ENCODE assay signal across 31 mouse cellular contexts in genomic region chr16:38769529-38769928, GRCm38 (mm10). TPM values are rescaled to one million over a fixed set of nuclear protein-coding genes. Genes with fewer than 3 reads are reported as not detected.
DNase-seq lines count a peak whose midpoint lies in the region; ATAC-seq and TF ChIP-seq lines count a peak whose summit lies in the region.
"Had no signal": no experiment of that assay in that cellular context is flagged by ENCODE, and none has a peak within 500 bp of the region (broad histone marks: within the 10 kb centered on the region; RNA-seq: fewer than 3 reads in every experiment).

No protein-coding gene starts in this region.

- no peaks in the 10 kb centered on the region; the same call in 1 of the 2 replicates for H3K36me3 ChIP-seq in liver, postnatal 0 days (replicated peaks; ENCODE audit: insufficient read depth, low read length)
- no peaks in the 10 kb centered on the region for H3K36me3 ChIP-seq in liver, embryonic 11.5 days (ENCODE audit: control insufficient read depth, insufficient read depth, low read length)

- H3K4me3 ChIP-seq in liver, postnatal 0 days (ENCODE audit: low read depth, low read length) = no peak overlapping the region
- no peak overlapping the region for H3K4me3 ChIP-seq in liver, embryonic 11.5 days (ENCODE audit: low read depth, low read length)
- H3K4me3 ChIP-seq: forebrain, embryonic 15.5 days; hindbrain, embryonic 12.5 days; hindbrain, embryonic 15.5 days had no signal

- no peaks in the 10 kb centered on the region for H3K4me1 ChIP-seq in liver, postnatal 0 days (ENCODE audit: insufficient read depth)
- H3K4me1 ChIP-seq in liver, embryonic 11.5 days (replicated peaks; ENCODE audit: control insufficient read depth, insufficient read depth, low read length) = no peaks in the 10 kb centered on the region
- H3K4me1 ChIP-seq: forebrain, embryonic 15.5 days; hindbrain, embryonic 15.5 days had no signal

- no peak for TF ChIP-seq CTCF in liver, postnatal 0 days (IDR thresholded peaks at IDR 0.05; ENCODE audit: low read depth)

- no peaks in the 10 kb centered on the region for H3K9me3 ChIP-seq in liver, postnatal 0 days (ENCODE audit: low read length)
- H3K9me3 ChIP-seq in liver, embryonic 11.5 days (ENCODE audit: control insufficient read depth, low read length) = no peaks in the 10 kb centered on the region
- H3K9me3 ChIP-seq: forebrain, embryonic 15.5 days; hindbrain, embryonic 12.5 days; hindbrain, embryonic 15.5 days had no signal

- ATAC-seq in liver, postnatal 0 days = no peak
- no peak for ATAC-seq in liver, embryonic 11.5 days (replicated peaks; ENCODE audit: low FRiP score)
- peak; percentile 46 for ATAC-seq in common myeloid progenitor, adult 5-6 weeks (replicated peaks; ENCODE audit: low read depth, poor library complexity, severe bottlenecking)
- peak; percentile 69 for ATAC-seq in megakaryocyte progenitor cell, adult 5-6 weeks (replicated peaks; ENCODE audit: poor library complexity)
- ATAC-seq in erythroblast, adult 5-6 weeks (replicated peaks; ENCODE audit: low FRiP score, poor library complexity, severe bottlenecking) = no peak
- ATAC-seq: CD4-positive, CD25-positive, alpha-beta regulatory T cell, adult 4 months; forebrain, embryonic 15.5 days had no signal

- WGBS in liver, postnatal 0 days (ENCODE audit: insufficient replicate concordance) = 56% methylated on average over 9 of the region's 9 CpGs
- 73% methylated on average over 9 of the region's 9 CpGs for WGBS in liver, embryonic 11.5 days

- no peaks in the 10 kb centered on the region for H3K27me3 ChIP-seq in liver, postnatal 0 days (ENCODE audit: insufficient read depth, low read length)
- H3K27me3 ChIP-seq in liver, embryonic 11.5 days (replicated peaks; ENCODE audit: control insufficient read depth, insufficient read depth, low read length) = peaks cover 6% of the 10 kb centered on the region; the same call in 1 of the 2 replicates
- H3K27me3 ChIP-seq: forebrain, embryonic 15.5 days; hindbrain, embryonic 12.5 days; hindbrain, embryonic 15.5 days had no signal

- no peak overlapping the region for H3K4me2 ChIP-seq in liver, postnatal 0 days (ENCODE audit: low read depth, low read length)
- H3K4me2 ChIP-seq in liver, embryonic 11.5 days = no peak overlapping the region
- H3K4me2 ChIP-seq: forebrain, embryonic 15.5 days; heart, embryonic 11.5 days; hindbrain, embryonic 12.5 days; hindbrain, embryonic 15.5 days had no signal

- no peak for TF ChIP-seq EP300 in liver, postnatal 0 days (IDR thresholded peaks at IDR 0.05; ENCODE audit: low read depth)

- peak overlapping the region; percentile 23; the same call in 1 of the 2 replicates for H3K27ac ChIP-seq in liver, postnatal 0 days (ENCODE audit: low read depth)
- H3K27ac ChIP-seq in liver, embryonic 11.5 days (ENCODE audit: low read depth, low read length) = no peak overlapping the region
- H3K27ac ChIP-seq: forebrain, embryonic 15.5 days; hindbrain, embryonic 12.5 days; hindbrain, embryonic 15.5 days had no signal

- no peak overlapping the region for H3K9ac ChIP-seq in liver, postnatal 0 days (replicated peaks)
- no peak overlapping the region for H3K9ac ChIP-seq in liver, embryonic 11.5 days (ENCODE audit: low read depth, low read length)
- H3K9ac ChIP-seq: forebrain, embryonic 15.5 days; hindbrain, embryonic 12.5 days; hindbrain, embryonic 15.5 days had no signal

- intact Hi-C loops in left cerebral cortex, postnatal 14 days (cut with DNase I) = no loop called here

- no peak for DNase-seq in liver, postnatal 0 days
- no peak for DNase-seq in liver, embryonic 11.5 days (ENCODE audit: low spot score)
- no peak for DNase-seq in left cerebral cortex, postnatal 14 days (ENCODE audit: low spot score in 2 of 2)
- DNase-seq: adrenal gland, adult 8-10 months; adrenal gland, postnatal 25 days; cerebellum, adult 11-12 months; cerebellum, adult 8-10 months; cerebellum, postnatal 10 days; cerebellum, postnatal 36 days; gastrocnemius, postnatal 25 days had no signal

RNA-seq across cellular contexts. Expression of gene B4galt4, which starts 27.5 kb away (rescaled TPM):
- polyA plus RNA-seq in liver, postnatal 0 days (2015; fragmentation: Nextera tagmentation; extraction: Ambion mirVana) = 3.0 and 3.4 TPM in 2 replicates
- 9.6 and 10.2 TPM in 2 replicates for polyA plus RNA-seq in liver, embryonic 11.5 days (2014; fragmentation: Nextera tagmentation; extraction: Ambion mirVana)
- 30.0 and 30.8 TPM in 2 replicates for total RNA-seq in common myeloid progenitor, adult 5-6 weeks (2017)
- 40.2 and 42.0 TPM in 2 replicates for total RNA-seq in megakaryocyte progenitor cell, adult 5-6 weeks (2015)
- 56.4 and 61.7 TPM in 2 replicates for total RNA-seq in megakaryocyte progenitor cell, adult 5-6 weeks (2017)
- 7.7 and 19.4 TPM in 2 replicates for total RNA-seq in erythroblast, adult 5-6 weeks (2015; ENCODE audit: low replicate concordance)
- 4.4 and 7.4 TPM in 2 replicates for total RNA-seq in erythroblast, adult 5-6 weeks (2017; ENCODE audit: low replicate concordance)
- 10 to 100 TPM; 20.6 to 23.5 TPM for total RNA-seq in left cerebral cortex, postnatal 14 days (2021)
- total RNA-seq: MEL had no signal

RNA-seq across cellular contexts. Expression of gene Upk1b, which starts 30.6 kb away (rescaled TPM):
- 2.6 and 2.8 TPM in 2 replicates for polyA plus RNA-seq in liver, postnatal 0 days (2015; fragmentation: Nextera tagmentation; extraction: Ambion mirVana)
- 5.3 and 6.5 TPM in 2 replicates for polyA plus RNA-seq in liver, embryonic 11.5 days (2014; fragmentation: Nextera tagmentation; extraction: Ambion mirVana)
- total RNA-seq in common myeloid progenitor, adult 5-6 weeks (2017) = 0.92 and 1.2 TPM in 2 replicates
- 0.49 and 1.1 TPM in 2 replicates for total RNA-seq in megakaryocyte progenitor cell, adult 5-6 weeks (2015)
- 0.14 TPM in 1 of 2 replicates, not detected in the other for total RNA-seq in megakaryocyte progenitor cell, adult 5-6 weeks (2017)
- total RNA-seq in erythroblast, adult 5-6 weeks (2015; ENCODE audit: low replicate concordance) = not detected in 2 replicates
- not detected in 2 replicates for total RNA-seq in erythroblast, adult 5-6 weeks (2017; ENCODE audit: low replicate concordance)
- 1 to 10 TPM in 1 of 2 experiments, under 1 TPM in 1; 0.97 to 1.4 TPM for total RNA-seq in left cerebral cortex, postnatal 14 days (2021)
- total RNA-seq: gastrocnemius, adult 8-10 months; gastrocnemius, postnatal 25 days; hematopoietic stem cell, adult 5-6 weeks; MEL had no signal
- polyA plus RNA-seq: CD4-positive, CD25-positive, alpha-beta regulatory T cell, adult 4 months; forebrain, embryonic 15.5 days had no signal

RNA-seq across cellular contexts. Expression of gene Arhgap31, which starts 56.5 kb away (rescaled TPM):
- polyA plus RNA-seq in liver, postnatal 0 days (2015; fragmentation: Nextera tagmentation; extraction: Ambion mirVana) = 1.6 and 1.7 TPM in 2 replicates
- 7.0 and 7.4 TPM in 2 replicates for polyA plus RNA-seq in liver, embryonic 11.5 days (2014; fragmentation: Nextera tagmentation; extraction: Ambion mirVana)
- 4.0 and 4.5 TPM in 2 replicates for total RNA-seq in common myeloid progenitor, adult 5-6 weeks (2017)
- 12.8 and 15.6 TPM in 2 replicates for total RNA-seq in megakaryocyte progenitor cell, adult 5-6 weeks (2015)
- 6.5 and 7.2 TPM in 2 replicates for total RNA-seq in megakaryocyte progenitor cell, adult 5-6 weeks (2017)
- 2.7 TPM in 2 replicates for total RNA-seq in erythroblast, adult 5-6 weeks (2015; ENCODE audit: low replicate concordance)
- 2.0 and 2.3 TPM in 2 replicates for total RNA-seq in erythroblast, adult 5-6 weeks (2017; ENCODE audit: low replicate concordance)
- total RNA-seq in left cerebral cortex, postnatal 14 days (2021) = 10 to 100 TPM; 19.9 to 20.6 TPM

RNA-seq across cellular contexts. Expression of gene 4930435E12Rik, which starts 59.0 kb away (rescaled TPM):
- polyA plus RNA-seq in liver, postnatal 0 days (2015; fragmentation: Nextera tagmentation; extraction: Ambion mirVana) = not detected in 2 replicates
- polyA plus RNA-seq in liver, embryonic 11.5 days (2014; fragmentation: Nextera tagmentation; extraction: Ambion mirVana) = not detected in 2 replicates
- not detected in 2 replicates for total RNA-seq in common myeloid progenitor, adult 5-6 weeks (2017)
- total RNA-seq in megakaryocyte progenitor cell, adult 5-6 weeks (2015) = not detected in 2 replicates
- not detected in 2 replicates for total RNA-seq in megakaryocyte progenitor cell, adult 5-6 weeks (2017)
- total RNA-seq in erythroblast, adult 5-6 weeks (2015; ENCODE audit: low replicate concordance) = not detected in 2 replicates
- total RNA-seq in erythroblast, adult 5-6 weeks (2017; ENCODE audit: low replicate concordance) = not detected in 2 replicates
- total RNA-seq in left cerebral cortex, postnatal 14 days (2021) = not detected
- total RNA-seq: adrenal gland, adult 8-10 months; adrenal gland, postnatal 25 days; gastrocnemius, adult 8-10 months; gastrocnemius, postnatal 25 days; heart, adult 8-10 months; heart, postnatal 25 days; hematopoietic stem cell, adult 5-6 weeks; MEL had no signal
- polyA plus RNA-seq: brain, embryonic 14.5 days; C2C12; CD4-positive, CD25-positive, alpha-beta regulatory T cell, adult 4 months; embryonic facial prominence, embryonic 11.5 days; embryonic facial prominence, embryonic 14.5 days; forebrain, embryonic 11.5 days; forebrain, embryonic 15.5 days; heart, embryonic 11.5 days; heart, embryonic 14.5 days; heart, postnatal 0 days; hindbrain, embryonic 12.5 days; hindbrain, embryonic 15.5 days; intestine, embryonic 14.5 days had no signal

Comparison
In these comparisons a context has a peak if more than half of its experiments do, and no peak if none do; other contexts are left out.
1. ATAC-seq: peak in common myeloid progenitor, adult 5-6 weeks (single experiment) and megakaryocyte progenitor cell, adult 5-6 weeks (single experiment); none in liver, postnatal 0 days (single experiment), liver, embryonic 11.5 days (single experiment) and erythroblast, adult 5-6 weeks (single experiment).